Mouse (Mus musculus): ENCODE results near the gene Gmnc.

- TF ChIP-seq GABPA (IDR thresholded peaks at IDR 0.05; ENCODE audit: insufficient replicate concordance, low read depth, low read length) (no peak), ZNF384 (IDR thresholded peaks at IDR 0.05; ENCODE audit: low read depth, low read length) (no peak), POLR2A (IDR thresholded peaks at IDR 0.05; ENCODE audit: low read depth, low read length) (no peak), SMC3 (IDR thresholded peaks at IDR 0.05; ENCODE audit: low read depth, low read length) (no peak), NRF1 (IDR thresholded peaks at IDR 0.05; ENCODE audit: low read depth, low read length) (no peak)
Observed at GRCm38 (mm10) chr16:26886337-26886736, 105.1 kb downstream of the Gmnc start.
